Mouse (Mus musculus) embryonic facial prominence, embryonic 11.5 days (tissue): ENCODE data around the gene Krt76. TPM values are rescaled to one million over a fixed set of nuclear protein-coding genes. Genes with fewer than 3 reads are reported as not detected.

ENCODE experiments used
- ATAC-seq: fragments of 200-750 bp; cut with Nextera tagmentation; replicated peaks from 2 replicates; pipeline ENCODE4 v1.8.0; 2017; ENCODE audit warnings: low read depth; ENCODE audit not compliant: insufficient number of reproducible peaks, low FRiP score, low TSS enrichment
- DNase-seq: peaks from one replicate; pipeline ENCODE4 v3.0.0-alpha.2; 2015; ENCODE audit warnings: low spot score
- H3K27ac ChIP-seq: fragments of 300-500 bp; sonication (generic); replicated peaks from 2 replicates; pipeline ENCODE4 v1.5.1; 2014; ENCODE audit warnings: mild to moderate bottlenecking, low read depth, low read length, control low read depth
- H3K27me3 ChIP-seq: fragments of 300-500 bp; sonication (generic); 2 replicates; pipeline ENCODE4 v1.6.1; 2014; ENCODE audit warnings: mild to moderate bottlenecking, low read length, moderate library complexity, mixed read lengths; ENCODE audit not compliant: control insufficient read depth, insufficient read depth
- H3K36me3 ChIP-seq: fragments of 300-500 bp; sonication (generic); replicated peaks from 2 replicates; pipeline ENCODE4 v1.6.1; 2014; ENCODE audit warnings: low read depth, mild to moderate bottlenecking, low read length, moderate library complexity, mixed read lengths; ENCODE audit not compliant: control insufficient read depth, insufficient read depth
- H3K4me1 ChIP-seq: fragments of 300-500 bp; sonication (generic); 2 replicates; pipeline ENCODE4 v1.6.1; 2014; ENCODE audit warnings: low read length, mixed read lengths; ENCODE audit not compliant: control insufficient read depth, insufficient read depth
- H3K4me2 ChIP-seq: fragments of 300-500 bp; sonication (generic); 2 replicates; pipeline ENCODE4 v1.6.1; 2014; ENCODE audit warnings: low read depth, mild to moderate bottlenecking, control low read depth, low read length, moderate library complexity
- H3K4me3 ChIP-seq: fragments of 300-500 bp; sonication (generic); 2 replicates; pipeline ENCODE4 v1.5.1; 2014; ENCODE audit warnings: low read depth, low read length, control low read depth
- H3K9ac ChIP-seq: fragments of 300-500 bp; sonication (generic); replicated peaks from 2 replicates; pipeline ENCODE4 v1.6.1; 2014; ENCODE audit warnings: mild to moderate bottlenecking, control low read depth, low read length
- H3K9me3 ChIP-seq: fragments of 300-500 bp; sonication (generic); replicated peaks from 2 replicates; pipeline ENCODE4 v1.6.1; 2016; ENCODE audit warnings: mild to moderate bottlenecking, low read length, inconsistent platforms, mixed read lengths; ENCODE audit not compliant: control insufficient read depth
- WGBS: fragments of 180-500 bp; shearing (Covaris S2); extraction: QIAGEN DNeasy Blood & Tissue Kit; methylation state at CpG from one replicate; pipeline ENCODE4 v1.1.7; 2014; 5-methylcytosine and 5-hydroxymethylcytosine counted together
- microRNA-seq: library from miRNA; unstranded; fragments of <30 nt; microRNA quantifications from one replicate; pipeline ENCODE4, GENCODE M21; 2016; ENCODE audit warnings: borderline number of aligned reads
- polyA plus RNA-seq: library from polyadenylated mRNA; unstranded; fragments of >200 nt; fragmentation: Nextera tagmentation; extraction: Ambion mirVana; gene quantifications from 2 replicates; pipeline ENCODE4 v1.2.1, GENCODE M21; 2014

Krt76 gene
- polyA plus RNA-seq, 1 experiment from 2014 or later = not detected

DNA sequence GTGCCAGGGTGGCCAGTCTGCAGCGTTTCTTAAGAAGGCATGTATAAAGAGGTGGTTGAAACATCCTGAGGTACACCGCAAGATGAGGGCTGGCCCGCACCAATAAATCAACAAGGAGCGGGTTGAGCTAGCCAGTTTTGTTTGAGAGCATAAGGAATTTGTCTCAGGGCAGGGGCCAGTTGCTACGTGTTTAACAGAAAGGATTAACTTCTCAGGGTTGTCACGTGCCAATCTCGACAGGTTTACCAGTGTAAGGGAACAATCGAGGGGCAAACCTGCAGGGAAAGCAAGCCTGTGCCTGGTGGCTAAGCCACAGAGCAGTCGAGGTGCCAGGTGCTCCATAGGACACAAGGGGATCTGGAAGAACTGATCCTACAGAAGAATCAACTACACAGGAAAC, 49.5 kb downstream of the Krt76 start:
- H3K9ac ChIP-seq = no peak overlapping the region
- no peak overlapping the region for H3K4me3 ChIP-seq
- no peaks in the 10 kb centered on the region for H3K27me3 ChIP-seq
- WGBS = 71% methylated on average over 9 of the region's 9 CpGs
- H3K27ac ChIP-seq = no peak overlapping the region
- ATAC-seq (no peak), DNase-seq (peak; percentile 9)
- H3K9me3 ChIP-seq = no peaks in the 10 kb centered on the region
- H3K4me1 ChIP-seq = no peaks in the 10 kb centered on the region
- H3K36me3 ChIP-seq = no peaks in the 10 kb centered on the region
- no peak overlapping the region for H3K4me2 ChIP-seq

DNA sequence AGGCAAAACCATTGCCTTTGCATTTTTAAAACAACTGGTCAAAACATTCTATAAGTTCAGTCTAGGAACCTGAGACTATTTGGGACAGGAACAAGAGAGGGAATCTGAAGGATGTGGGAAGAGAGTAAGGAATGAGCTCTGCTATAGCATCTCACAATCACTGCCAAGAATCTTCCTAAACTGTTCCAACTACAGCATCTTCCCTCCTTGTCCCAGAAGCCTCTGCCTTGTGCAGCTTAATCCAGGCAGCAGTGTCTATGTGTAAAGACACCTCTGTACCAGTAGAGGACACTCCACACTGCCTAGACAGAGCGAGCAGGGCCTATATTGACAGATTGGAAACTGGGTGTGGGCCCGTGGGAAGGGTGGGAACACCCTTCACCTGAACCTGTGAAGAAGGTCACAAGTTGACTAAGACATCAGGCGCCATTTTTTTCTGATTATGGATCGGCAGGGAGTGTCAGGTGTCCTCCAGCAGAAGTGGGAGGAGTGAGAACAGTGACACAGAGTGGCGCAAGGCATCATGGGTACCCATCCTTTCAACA, 57.9 kb downstream of the Krt76 start:
- H3K4me2 ChIP-seq = no peak overlapping the region
- H3K4me3 ChIP-seq = no peak overlapping the region
- H3K9ac ChIP-seq = no peak overlapping the region
- DNase-seq (no peak), ATAC-seq (no peak)
- 64% methylated on average over 5 of the region's 5 CpGs for WGBS
- H3K36me3 ChIP-seq = no peaks in the 10 kb centered on the region
- H3K4me1 ChIP-seq = no peaks in the 10 kb centered on the region
- H3K9me3 ChIP-seq = no peaks in the 10 kb centered on the region
- H3K27ac ChIP-seq = no peak overlapping the region
- no peaks in the 10 kb centered on the region for H3K27me3 ChIP-seq

Small RNA genes within 50 kb of the gene (microRNA-seq; reads per million reads assigned to microRNA genes)
- gene Gm44356 = not detected

Other genes with a start within 250 kb of the Krt76 start
- gene Gm5478, start 245.5 kb downstream of the Krt76 start, polyA plus RNA-seq = not detected in 2 replicates
- gene Krt6b, start 212.6 kb downstream of the Krt76 start, polyA plus RNA-seq = not detected in 2 replicates
- 0.18 and 0.31 TPM in 2 replicates for gene Krt6a, start 198.6 kb downstream of the Krt76 start, polyA plus RNA-seq
- 6.6 and 7.3 TPM in 2 replicates for gene Krt5, start 180.0 kb downstream of the Krt76 start, polyA plus RNA-seq
- not detected in 2 replicates for gene Krt71, start 149.8 kb downstream of the Krt76 start, polyA plus RNA-seq
- not detected in 2 replicates for gene Krt72, start 106.5 kb downstream of the Krt76 start, polyA plus RNA-seq
- not detected in 2 replicates for gene Krt73, start 90.6 kb downstream of the Krt76 start, polyA plus RNA-seq
- not detected in 2 replicates for gene Krt2, start 74.8 kb downstream of the Krt76 start, polyA plus RNA-seq
- 1.3 and 1.7 TPM in 2 replicates for gene Krt1, start 42.1 kb downstream of the Krt76 start, polyA plus RNA-seq
- not detected in 2 replicates for gene Krt77, start 23.2 kb downstream of the Krt76 start, polyA plus RNA-seq
- gene Krt4, start 31.8 kb upstream of the Krt76 start, polyA plus RNA-seq = not detected in 2 replicates
- gene Krt79, start 47.4 kb upstream of the Krt76 start, polyA plus RNA-seq = 0.35 TPM in 1 of 2 replicates, not detected in the other
- 0.10 TPM in 1 of 2 replicates, not detected in the other for gene Krt78, start 61.4 kb upstream of the Krt76 start, polyA plus RNA-seq
- gene Krt8, start 111.6 kb upstream of the Krt76 start, polyA plus RNA-seq = 47.9 and 53.4 TPM in 2 replicates
- 57.9 and 75.1 TPM in 2 replicates for gene Krt18, start 135.3 kb upstream of the Krt76 start, polyA plus RNA-seq
- gene Eif4b, start 180.9 kb upstream of the Krt76 start, polyA plus RNA-seq = 121 and 130 TPM in 2 replicates
- 14.0 and 14.4 TPM in 2 replicates for gene Tns2, start 207.5 kb upstream of the Krt76 start, polyA plus RNA-seq
- 8.2 and 9.3 TPM in 2 replicates for gene Spryd3, start 243.3 kb upstream of the Krt76 start, polyA plus RNA-seq